Mouse (Mus musculus): ENCODE results near the gene Matn4. TPM values are rescaled to one million over a fixed set of nuclear protein-coding genes. Genes with fewer than 3 reads are reported as not detected.
A peak's percentile ranks its signal among the peaks of the same experiment; 100 is the strongest.

The Matn4 gene
- polyA plus RNA-seq, 1 experiment from 2014 or later, result 0.85 TPM

- H3K27me3 ChIP-seq (replicated peaks; ENCODE audit: low read depth, poor library complexity, severe bottlenecking), result peaks cover 51% of the 10 kb centered on the region
- H3K4me3 ChIP-seq, result 0 out of 2 replicates have a peak overlapping the region, but pooled peaks have one; percentile 15
- peak overlapping the region; percentile 78 for H3K27ac ChIP-seq (replicated peaks)
- H3K4me1 ChIP-seq, result peaks cover 88% of the 10 kb centered on the region
- H3K36me3 ChIP-seq (replicated peaks), result peaks cover 14% of the 10 kb centered on the region
- peak; percentile 45 for DNase-seq (ENCODE audit: low spot score)
- H3K9me3 ChIP-seq, result no peaks in the 10 kb centered on the region
- WGBS, result 28% methylated on average over 22 of the region's 22 CpGs
Observed at GRCm38 (mm10) chr2:164432541-164433191, 27.7 kb upstream of the Matn4 start.

- Histone ChIP-seq H3K9me3 (no peaks in the 10 kb centered on the region), H3K4me3 (0 out of 2 replicates have a peak overlapping the region, but pooled peaks have one; percentile 15), H3K27me3 (replicated peaks; ENCODE audit: low read depth, poor library complexity, severe bottlenecking) (peaks cover 54% of the 10 kb centered on the region), H3K4me1 (peaks cover 81% of the 10 kb centered on the region), H3K27ac (replicated peaks) (peak overlapping the region; percentile 78), H3K36me3 (replicated peaks) (peaks cover 14% of the 10 kb centered on the region)
- no peak for DNase-seq (ENCODE audit: low spot score)
- 62% methylated on average over 9 of the region's 9 CpGs for WGBS
Observed at GRCm38 (mm10) chr2:164431676-164432465, 26.9 kb upstream of the Matn4 start.

GRCm38 (mm10) chr2:164430697-164431096 lies 25.7 kb upstream of the Matn4 start:
- 11% methylated on average over 7 of the region's 7 CpGs for WGBS
- Histone ChIP-seq H3K4me1 (peaks cover 76% of the 10 kb centered on the region), H3K9me3 (no peaks in the 10 kb centered on the region), H3K27me3 (replicated peaks; ENCODE audit: low read depth, poor library complexity, severe bottlenecking) (peaks cover 57% of the 10 kb centered on the region), H3K27ac (replicated peaks) (peak overlapping the region; percentile 51), H3K36me3 (replicated peaks) (peaks cover 19% of the 10 kb centered on the region), H3K4me3 (no peak overlapping the region)
- DNase-seq (ENCODE audit: low spot score), result peak; percentile 59

- H3K27me3 ChIP-seq (replicated peaks; ENCODE audit: low read depth, poor library complexity, severe bottlenecking), result peaks cover 57% of the 10 kb centered on the region
- no peaks in the 10 kb centered on the region for H3K9me3 ChIP-seq
- peak overlapping the region; percentile 51; the same call in 1 of the 2 replicates for H3K27ac ChIP-seq (replicated peaks)
- H3K4me3 ChIP-seq, result no peak overlapping the region
- H3K4me1 ChIP-seq, result peaks cover 70% of the 10 kb centered on the region
- WGBS, result 45% methylated on average over 15 of the region's 15 CpGs
- no peak for DNase-seq (ENCODE audit: low spot score)
- H3K36me3 ChIP-seq (replicated peaks), result peaks cover 22% of the 10 kb centered on the region
Observed at GRCm38 (mm10) chr2:164429881-164430615, 25.1 kb upstream of the Matn4 start.

- Histone ChIP-seq H3K27ac (replicated peaks) (no peak overlapping the region), H3K4me3 (no peak overlapping the region), H3K9me3 (no peaks in the 10 kb centered on the region), H3K27me3 (replicated peaks; ENCODE audit: low read depth, poor library complexity, severe bottlenecking) (peaks cover 51% of the 10 kb centered on the region), H3K4me1 (peaks cover 55% of the 10 kb centered on the region), H3K36me3 (replicated peaks) (peaks cover 34% of the 10 kb centered on the region)
- 37% methylated on average over 5 of the region's 5 CpGs for WGBS
- DNase-seq (ENCODE audit: low spot score), result no peak
Observed at GRCm38 (mm10) chr2:164428451-164428850, 23.5 kb upstream of the Matn4 start.

- H3K4me3 ChIP-seq, result no peak overlapping the region
- 89% methylated on average over 5 of the region's 5 CpGs for WGBS
- peaks cover 35% of the 10 kb centered on the region for H3K36me3 ChIP-seq (replicated peaks)
Observed at GRCm38 (mm10) chr2:164426952-164427351, 22.0 kb upstream of the Matn4 start.

GRCm38 (mm10) chr2:164426121-164426520 lies 21.2 kb upstream of the Matn4 start:
- Histone ChIP-seq H3K4me3 (0 out of 2 replicates have a peak overlapping the region, but pooled peaks have one; percentile 25), H3K36me3 (replicated peaks) (peaks cover 35% of the 10 kb centered on the region), H3K4me1 (peaks cover 32% of the 10 kb centered on the region), H3K27ac (replicated peaks) (0 out of 2 replicates have a peak overlapping the region, but pooled peaks have one; percentile 12), H3K9me3 (no peaks in the 10 kb centered on the region), H3K27me3 (replicated peaks; ENCODE audit: low read depth, poor library complexity, severe bottlenecking) (peaks cover 40% of the 10 kb centered on the region)
- WGBS, result 28% methylated on average over 12 of the region's 12 CpGs
- no peak for DNase-seq (ENCODE audit: low spot score)

More at GRCm38 (mm10) chr2:164426952-164427351, 22.0 kb upstream of the Matn4 start:
- peaks cover 40% of the 10 kb centered on the region for H3K4me1 ChIP-seq
- H3K9me3 ChIP-seq, result no peaks in the 10 kb centered on the region
- no peak overlapping the region for H3K27ac ChIP-seq (replicated peaks)
- no peak for DNase-seq (ENCODE audit: low spot score)
- H3K27me3 ChIP-seq (replicated peaks; ENCODE audit: low read depth, poor library complexity, severe bottlenecking), result peaks cover 41% of the 10 kb centered on the region

GRCm38 (mm10) chr2:164425401-164425800 lies 20.4 kb upstream of the Matn4 start:
- no peak for DNase-seq (ENCODE audit: low spot score)
- peaks cover 33% of the 10 kb centered on the region for H3K27me3 ChIP-seq (replicated peaks; ENCODE audit: low read depth, poor library complexity, severe bottlenecking)
- H3K9me3 ChIP-seq, result no peaks in the 10 kb centered on the region
- 89% methylated on average over 5 of the region's 5 CpGs for WGBS
- H3K36me3 ChIP-seq (replicated peaks), result peaks cover 35% of the 10 kb centered on the region
- H3K4me3 ChIP-seq, result no peak overlapping the region
- peaks cover 25% of the 10 kb centered on the region for H3K4me1 ChIP-seq
- no peak overlapping the region for H3K27ac ChIP-seq (replicated peaks)

- H3K27ac ChIP-seq (replicated peaks), result no peak overlapping the region
- H3K4me3 ChIP-seq, result no peak overlapping the region
- peaks cover 28% of the 10 kb centered on the region for H3K4me1 ChIP-seq
- H3K36me3 ChIP-seq (replicated peaks), result peaks cover 35% of the 10 kb centered on the region
- peaks cover 23% of the 10 kb centered on the region for H3K27me3 ChIP-seq (replicated peaks; ENCODE audit: low read depth, poor library complexity, severe bottlenecking)
- H3K9me3 ChIP-seq, result no peaks in the 10 kb centered on the region
- 87% methylated on average over 8 of the region's 8 CpGs for WGBS
- DNase-seq (ENCODE audit: low spot score), result no peak
Observed at GRCm38 (mm10) chr2:164424406-164424805, 19.4 kb upstream of the Matn4 start.

GRCm38 (mm10) chr2:164423464-164423863 lies 18.5 kb upstream of the Matn4 start:
- Histone ChIP-seq H3K4me3 (no peak overlapping the region), H3K36me3 (replicated peaks) (peaks cover 29% of the 10 kb centered on the region), H3K27ac (replicated peaks) (no peak overlapping the region), H3K4me1 (peaks cover 28% of the 10 kb centered on the region), H3K27me3 (replicated peaks; ENCODE audit: low read depth, poor library complexity, severe bottlenecking) (peaks cover 17% of the 10 kb centered on the region; the same call in 1 of the 2 replicates), H3K9me3 (no peaks in the 10 kb centered on the region)
- 87% methylated on average over 11 of the region's 11 CpGs for whole genome bisulfite sequencing
- no peak for DNase-seq (ENCODE audit: low spot score)

GRCm38 (mm10) chr2:164422675-164423393 lies 17.9 kb upstream of the Matn4 start:
- WGBS, result 91% methylated on average over 15 of the region's 15 CpGs
- Histone ChIP-seq H3K4me1 (peaks cover 27% of the 10 kb centered on the region), H3K27ac (replicated peaks) (no peak overlapping the region)

More at GRCm38 (mm10) chr2:164422675-164423393, 17.9 kb upstream of the Matn4 start:
- Histone ChIP-seq H3K36me3 (replicated peaks) (peaks cover 23% of the 10 kb centered on the region), H3K9me3 (no peaks in the 10 kb centered on the region), H3K4me3 (no peak overlapping the region), H3K27me3 (replicated peaks; ENCODE audit: low read depth, poor library complexity, severe bottlenecking) (0 out of 2 replicates have a peak, but pooled peaks cover 12% of the 10 kb centered on the region)
- no peak for DNase-seq (ENCODE audit: low spot score)

Data from embryonic facial prominence, embryonic 10.5 days (tissue).